Mouse (Mus musculus) heart, adult 2 months (tissue): ENCODE results near the gene Scai.

Experiments
- CTCF ChIP-seq: fragments of 200-600 bp; IDR thresholded peaks from 2 replicates; pipeline ENCODE4 v1.8.1; 2022; ENCODE audit warnings: antibody characterized with exemption, mild to moderate bottlenecking, moderate library complexity
- EP300 ChIP-seq: fragments of 200-500 bp; IDR thresholded peaks from 2 replicates; pipeline ENCODE4 v1.6.1; 2011; ENCODE audit warnings: low read depth, low read length, control low read depth; ENCODE audit not compliant: insufficient read depth
- POLR2A ChIP-seq: fragments of 200-500 bp; IDR thresholded peaks from 2 replicates; pipeline ENCODE4 v1.6.1; 2011; ENCODE audit warnings: mild to moderate bottlenecking, low read depth, low read length, control low read depth; ENCODE audit not compliant: insufficient read depth

GRCm38 (mm10) chr2:39064687-39065399 lies 125.7 kb downstream of the Scai start:
- TF ChIP-seq CTCF (no peak), POLR2A (no peak), EP300 (no peak)
